Mouse (Mus musculus): ENCODE measurements around the gene Sbno2. TPM values are rescaled to one million over a fixed set of nuclear protein-coding genes. Genes with fewer than 3 reads are reported as not detected.
"Not testable (repeated sequence)": the region's sequence is repeated elsewhere in the genome, so short reads cannot be mapped to it uniquely, and the experiment has no call there.

Sbno2 gene
- total RNA-seq, 2 experiments from 2014 or later: 31.0 to 41.4 TPM

- DNase-seq (ENCODE audit: low spot score in 2 of 2): no peak
These were observed 61.3 kb downstream of the Sbno2 start for GRCm38 (mm10) chr10:80044087-80044486.

- not testable (repeated sequence) for DNase-seq (ENCODE audit: low spot score in 2 of 2)
These were observed 63.8 kb downstream of the Sbno2 start for GRCm38 (mm10) chr10:80041409-80042060.

- peak; percentile 95 to 96 for DNase-seq (ENCODE audit: low spot score in 2 of 2)
These were observed 65.8 kb downstream of the Sbno2 start, which contains the start of gene Polr2e for GRCm38 (mm10) chr10:80039559-80039979. Polr2e (minus strand) TSS chr10:80039795.

GRCm38 (mm10) chr10:80036832-80037231 is 68.5 kb downstream of the Sbno2 start:
- no peak for DNase-seq (ENCODE audit: low spot score in 2 of 2)

GRCm38 (mm10) chr10:80035686-80036085 is 69.7 kb downstream of the Sbno2 start:
- no peak for DNase-seq (ENCODE audit: low spot score in 2 of 2)

GRCm38 (mm10) chr10:80035148-80035547 is 70.2 kb downstream of the Sbno2 start:
- DNase-seq (ENCODE audit: low spot score in 2 of 2): no peak

GRCm38 (mm10) chr10:80033511-80034391 is 71.6 kb downstream of the Sbno2 start:
- DNase-seq (ENCODE audit: low spot score in 2 of 2): peak in 1 of 2 experiments; percentile 51

- peak; percentile 66 to 67 for DNase-seq (ENCODE audit: low spot score in 2 of 2)
These were observed 72.4 kb downstream of the Sbno2 start for GRCm38 (mm10) chr10:80032799-80033480.

- DNase-seq (ENCODE audit: low spot score in 2 of 2): no peak
These were observed 74.6 kb downstream of the Sbno2 start for GRCm38 (mm10) chr10:80030736-80031135.

- DNase-seq (ENCODE audit: low spot score in 2 of 2): no peak
These were observed 75.2 kb downstream of the Sbno2 start for GRCm38 (mm10) chr10:80030191-80030590.

GRCm38 (mm10) chr10:80028521-80028846 is 76.9 kb downstream of the Sbno2 start:
- DNase-seq (ENCODE audit: low spot score in 2 of 2): no peak

GRCm38 (mm10) chr10:80027681-80028520 is 77.5 kb downstream of the Sbno2 start:
- DNase-seq (ENCODE audit: low spot score in 2 of 2): no peak

- DNase-seq (ENCODE audit: low spot score in 2 of 2): no peak
These were observed 79.5 kb downstream of the Sbno2 start for GRCm38 (mm10) chr10:80025889-80026288.

- no peak for DNase-seq (ENCODE audit: low spot score in 2 of 2)
These were observed 79.9 kb downstream of the Sbno2 start for GRCm38 (mm10) chr10:80025463-80025862.

- no peak for DNase-seq (ENCODE audit: low spot score in 2 of 2)
These were observed 80.4 kb downstream of the Sbno2 start for GRCm38 (mm10) chr10:80025044-80025347.

GRCm38 (mm10) chr10:80024229-80025043 is 80.9 kb downstream of the Sbno2 start:
- no peak for DNase-seq (ENCODE audit: low spot score in 2 of 2)

GRCm38 (mm10) chr10:80023758-80024157 is 81.6 kb downstream of the Sbno2 start:
- DNase-seq (ENCODE audit: low spot score in 2 of 2): no peak

- no peak for DNase-seq (ENCODE audit: low spot score in 2 of 2)
These were observed 82.6 kb downstream of the Sbno2 start for GRCm38 (mm10) chr10:80022806-80023205.

GRCm38 (mm10) chr10:80022164-80022563 is 83.2 kb downstream of the Sbno2 start:
- no peak for DNase-seq (ENCODE audit: low spot score in 2 of 2)

- no peak for DNase-seq (ENCODE audit: low spot score in 2 of 2)
These were observed 84.1 kb downstream of the Sbno2 start for GRCm38 (mm10) chr10:80021320-80021641.

Data from adrenal gland, adult 18-20 months (tissue).